Mouse (Mus musculus): Measurements from ENCODE around the gene Tert. TPM values are rescaled to one million over a fixed set of nuclear protein-coding genes. Genes with fewer than 3 reads are reported as not detected.

Tert gene
- total RNA-seq (2021) = under 1 TPM in 1 of 2 experiments, not detected in 1; 0.05 TPM
- 0.18 and 0.35 TPM in 2 replicates for polyA plus RNA-seq (2012; rRNA removed)
- long read RNA-seq = 0 reads

GRCm38 (mm10) chr13:73626745-73627549, at the start of gene Tert:
Tert (plus strand) TSS chr13:73626911.
- TF ChIP-seq POLR2A (IDR thresholded peaks at IDR 0.05; ENCODE audit: insufficient read depth, low read depth, low read length) = no peak
- peak; percentile 58 for TF ChIP-seq CTCF (IDR thresholded peaks at IDR 0.05)
- no peak for TF ChIP-seq EP300 (IDR thresholded peaks at IDR 0.05; ENCODE audit: insufficient read depth, low read depth, low read length)
- intact Hi-C loops (cut with DNase I) = loop anchor here (2.0 kb wide), 1 partner anchor 202 kb away; no protein-coding TSS in a partner anchor
- peak within 1 kb of the TSS; percentile 43 for H3K4me3 ChIP-seq
- H3K36me3 ChIP-seq (ENCODE audit: control insufficient read depth, insufficient read depth, low read length) = no peaks in the 10 kb centered on the region
- no peaks in the 10 kb centered on the region for H3K4me1 ChIP-seq (ENCODE audit: control insufficient read depth, insufficient read depth, low read length)
- H3K79me2 ChIP-seq (replicated peaks; ENCODE audit: control insufficient read depth, insufficient read depth, low read length) = no peaks in the 10 kb centered on the region
- H3K9ac ChIP-seq (ENCODE audit: low read depth, low read length) = peak within 1 kb of the TSS; percentile 22
- H3K27ac ChIP-seq = no peak within 1 kb of the TSS
- DNase-seq = peak in 1 of 2 experiments; percentile 29
- WGBS = 15% methylated on average over 47 of the region's 47 CpGs
- no peaks in the 10 kb centered on the region; the same call in 1 of the 2 replicates for H3K27me3 ChIP-seq (ENCODE audit: control insufficient read depth, insufficient read depth, low read length)

GRCm38 (mm10) chr13:73577277-73577676, 49.4 kb upstream of the Tert start:
- Histone ChIP-seq H3K27me3 (ENCODE audit: control insufficient read depth, insufficient read depth, low read length) (no peaks in the 10 kb centered on the region), H3K4me3 (no peak overlapping the region), H3K9ac (ENCODE audit: low read depth, low read length) (no peak overlapping the region), H3K27ac (no peak overlapping the region), H3K4me1 (ENCODE audit: control insufficient read depth, insufficient read depth, low read length) (no peaks in the 10 kb centered on the region), H3K79me2 (replicated peaks; ENCODE audit: control insufficient read depth, insufficient read depth, low read length) (no peaks in the 10 kb centered on the region), H3K36me3 (ENCODE audit: control insufficient read depth, insufficient read depth, low read length) (no peaks in the 10 kb centered on the region)
- 55% methylated on average over 2 of the region's 2 CpGs for WGBS
- TF ChIP-seq POLR2A (IDR thresholded peaks at IDR 0.05; ENCODE audit: insufficient read depth, low read depth, low read length) (no peak), EP300 (IDR thresholded peaks at IDR 0.05; ENCODE audit: insufficient read depth, low read depth, low read length) (no peak), CTCF (IDR thresholded peaks at IDR 0.05) (no peak)
- DNase-seq = no peak
- intact Hi-C loops (cut with DNase I) = no loop called here

- H3K79me2 ChIP-seq (replicated peaks; ENCODE audit: control insufficient read depth, insufficient read depth, low read length) = no peaks in the 10 kb centered on the region
- H3K4me3 ChIP-seq = no peak overlapping the region
- H3K9ac ChIP-seq (ENCODE audit: low read depth, low read length) = no peak overlapping the region
- intact Hi-C loops (cut with DNase I) = no loop called here
- 79% methylated on average over 3 of the region's 3 CpGs for WGBS
- TF ChIP-seq CTCF (IDR thresholded peaks at IDR 0.05) (no peak), POLR2A (IDR thresholded peaks at IDR 0.05; ENCODE audit: insufficient read depth, low read depth, low read length) (no peak), EP300 (IDR thresholded peaks at IDR 0.05; ENCODE audit: insufficient read depth, low read depth, low read length) (no peak)
- H3K36me3 ChIP-seq (ENCODE audit: control insufficient read depth, insufficient read depth, low read length) = no peaks in the 10 kb centered on the region
- no peak for DNase-seq
- no peak overlapping the region for H3K27ac ChIP-seq
- H3K4me1 ChIP-seq (ENCODE audit: control insufficient read depth, insufficient read depth, low read length) = no peaks in the 10 kb centered on the region
- H3K27me3 ChIP-seq (ENCODE audit: control insufficient read depth, insufficient read depth, low read length) = no peaks in the 10 kb centered on the region; the same call in 1 of the 2 replicates
Observed at GRCm38 (mm10) chr13:73591488-73591887, 35.2 kb upstream of the Tert start.

- TF ChIP-seq POLR2A (IDR thresholded peaks at IDR 0.05; ENCODE audit: insufficient read depth, low read depth, low read length) (no peak), CTCF (IDR thresholded peaks at IDR 0.05) (no peak), EP300 (IDR thresholded peaks at IDR 0.05; ENCODE audit: insufficient read depth, low read depth, low read length) (no peak)
- Histone ChIP-seq H3K27me3 (ENCODE audit: control insufficient read depth, insufficient read depth, low read length) (no peaks in the 10 kb centered on the region; the same call in 1 of the 2 replicates), H3K79me2 (replicated peaks; ENCODE audit: control insufficient read depth, insufficient read depth, low read length) (no peaks in the 10 kb centered on the region), H3K4me1 (ENCODE audit: control insufficient read depth, insufficient read depth, low read length) (no peaks in the 10 kb centered on the region), H3K9ac (ENCODE audit: low read depth, low read length) (no peak overlapping the region), H3K36me3 (ENCODE audit: control insufficient read depth, insufficient read depth, low read length) (no peaks in the 10 kb centered on the region), H3K27ac (no peak overlapping the region), H3K4me3 (no peak overlapping the region)
- 26% methylated on average over 2 of the region's 2 CpGs for WGBS
- DNase-seq = no peak
- intact Hi-C loops (cut with DNase I) = no loop called here
Observed at GRCm38 (mm10) chr13:73592546-73592945, 34.2 kb upstream of the Tert start.

- no peak overlapping the region for H3K27ac ChIP-seq
- H3K9ac ChIP-seq (ENCODE audit: low read depth, low read length) = no peak overlapping the region
- DNase-seq = no peak
- no peak overlapping the region for H3K4me3 ChIP-seq
- no peaks in the 10 kb centered on the region; the same call in 1 of the 2 replicates for H3K27me3 ChIP-seq (ENCODE audit: control insufficient read depth, insufficient read depth, low read length)
- TF ChIP-seq CTCF (IDR thresholded peaks at IDR 0.05) (no peak), EP300 (IDR thresholded peaks at IDR 0.05; ENCODE audit: insufficient read depth, low read depth, low read length) (no peak), POLR2A (IDR thresholded peaks at IDR 0.05; ENCODE audit: insufficient read depth, low read depth, low read length) (no peak)
- no peaks in the 10 kb centered on the region for H3K4me1 ChIP-seq (ENCODE audit: control insufficient read depth, insufficient read depth, low read length)
- WGBS = 61% methylated on average over 4 of the region's 4 CpGs
- no peaks in the 10 kb centered on the region for H3K79me2 ChIP-seq (replicated peaks; ENCODE audit: control insufficient read depth, insufficient read depth, low read length)
- H3K36me3 ChIP-seq (ENCODE audit: control insufficient read depth, insufficient read depth, low read length) = no peaks in the 10 kb centered on the region
- intact Hi-C loops (cut with DNase I) = no loop called here
Observed at GRCm38 (mm10) chr13:73596276-73596675, 30.4 kb upstream of the Tert start.

GRCm38 (mm10) chr13:73600217-73600616, 26.5 kb upstream of the Tert start:
- intact Hi-C loops (cut with DNase I) = loop anchor here (5.0 kb wide), 1 partner anchor 462 kb away; the partner anchor contains the start of gene Cep72

More at GRCm38 (mm10) chr13:73600217-73600616, 26.5 kb upstream of the Tert start:
- 34% methylated on average over 4 of the region's 4 CpGs for WGBS
- H3K27me3 ChIP-seq (ENCODE audit: control insufficient read depth, insufficient read depth, low read length) = no peaks in the 10 kb centered on the region
- H3K4me3 ChIP-seq = no peak overlapping the region
- no peak overlapping the region for H3K9ac ChIP-seq (ENCODE audit: low read depth, low read length)
- TF ChIP-seq EP300 (IDR thresholded peaks at IDR 0.05; ENCODE audit: insufficient read depth, low read depth, low read length) (no peak), CTCF (IDR thresholded peaks at IDR 0.05) (no peak), POLR2A (IDR thresholded peaks at IDR 0.05; ENCODE audit: insufficient read depth, low read depth, low read length) (no peak)
- no peaks in the 10 kb centered on the region for H3K79me2 ChIP-seq (replicated peaks; ENCODE audit: control insufficient read depth, insufficient read depth, low read length)
- no peak for DNase-seq
- peaks cover 7% of the 10 kb centered on the region for H3K4me1 ChIP-seq (ENCODE audit: control insufficient read depth, insufficient read depth, low read length)
- no peak overlapping the region for H3K27ac ChIP-seq
- H3K36me3 ChIP-seq (ENCODE audit: control insufficient read depth, insufficient read depth, low read length) = no peaks in the 10 kb centered on the region; the same call in 1 of the 2 replicates
